Mouse (Mus musculus): ENCODE data around the gene Slc29a4. TPM values are rescaled to one million over a fixed set of nuclear protein-coding genes. Genes with fewer than 3 reads are reported as not detected.

The Slc29a4 gene
- polyA plus RNA-seq, 1 experiment: 0.26 TPM

- DNase-seq (ENCODE audit: low spot score): no peak
Measured at GRCm38 (mm10) chr5:142696258-142696657, 3.9 kb downstream of the Slc29a4 start.

- no peak for DNase-seq (ENCODE audit: low spot score)
Measured at GRCm38 (mm10) chr5:142696865-142697264, 4.6 kb downstream of the Slc29a4 start.

- no peak for DNase-seq (ENCODE audit: low spot score)
Measured at GRCm38 (mm10) chr5:142697742-142698141, 5.4 kb downstream of the Slc29a4 start.

GRCm38 (mm10) chr5:142700842-142701589, 8.7 kb downstream of the Slc29a4 start:
- DNase-seq (ENCODE audit: low spot score): no peak

- DNase-seq (ENCODE audit: low spot score): no peak
Measured at GRCm38 (mm10) chr5:142701651-142702510, 9.6 kb downstream of the Slc29a4 start.

GRCm38 (mm10) chr5:142702511-142703138, 10.3 kb downstream of the Slc29a4 start:
- no peak for DNase-seq (ENCODE audit: low spot score)

GRCm38 (mm10) chr5:142703569-142703968, 11.3 kb downstream of the Slc29a4 start:
- DNase-seq (ENCODE audit: low spot score): no peak

- DNase-seq (ENCODE audit: low spot score): no peak
Measured at GRCm38 (mm10) chr5:142707709-142708108, 15.4 kb downstream of the Slc29a4 start.

GRCm38 (mm10) chr5:142709436-142709835, 17.1 kb downstream of the Slc29a4 start:
- DNase-seq (ENCODE audit: low spot score): no peak

GRCm38 (mm10) chr5:142712373-142712772, 20.1 kb downstream of the Slc29a4 start:
- no peak for DNase-seq (ENCODE audit: low spot score)

GRCm38 (mm10) chr5:142713966-142714365, 21.7 kb downstream of the Slc29a4 start:
- no peak for DNase-seq (ENCODE audit: low spot score)

- DNase-seq (ENCODE audit: low spot score): no peak
Measured at GRCm38 (mm10) chr5:142715059-142715458, 22.7 kb downstream of the Slc29a4 start.

- no peak for DNase-seq (ENCODE audit: low spot score)
Measured at GRCm38 (mm10) chr5:142716056-142716455, 23.7 kb downstream of the Slc29a4 start.

- DNase-seq (ENCODE audit: low spot score): peak; percentile 65
Measured at GRCm38 (mm10) chr5:142718037-142718436, 25.7 kb downstream of the Slc29a4 start.

GRCm38 (mm10) chr5:142718486-142718885, 26.2 kb downstream of the Slc29a4 start:
- no peak for DNase-seq (ENCODE audit: low spot score)

- no peak for DNase-seq (ENCODE audit: low spot score)
Measured at GRCm38 (mm10) chr5:142719897-142720296, 27.6 kb downstream of the Slc29a4 start.

GRCm38 (mm10) chr5:142723520-142724133, 31.3 kb downstream of the Slc29a4 start:
- no peak for DNase-seq (ENCODE audit: low spot score)

GRCm38 (mm10) chr5:142724265-142724664, 32.0 kb downstream of the Slc29a4 start:
- no peak for DNase-seq (ENCODE audit: low spot score)

GRCm38 (mm10) chr5:142726748-142727147, 34.4 kb downstream of the Slc29a4 start:
- DNase-seq (ENCODE audit: low spot score): no peak

- no peak for DNase-seq (ENCODE audit: low spot score)
Measured at GRCm38 (mm10) chr5:142728301-142728700, 36.0 kb downstream of the Slc29a4 start.

- DNase-seq (ENCODE audit: low spot score): no peak
Measured at GRCm38 (mm10) chr5:142730295-142730694, 38.0 kb downstream of the Slc29a4 start.

GRCm38 (mm10) chr5:142731916-142732315, 39.6 kb downstream of the Slc29a4 start:
- no peak for DNase-seq (ENCODE audit: low spot score)
